16 mouse cellular contexts compared by ENCODE assay signal in genomic region chr19:5477004-5477667, GRCm38 (mm10). TPM values are rescaled to one million over a fixed set of nuclear protein-coding genes. Genes with fewer than 3 reads are reported as not detected.
A peak's percentile ranks its signal among the peaks of the same experiment; 100 is the strongest.
DNase-seq lines count a peak whose midpoint lies in the region; ATAC-seq lines count a peak whose summit lies in the region.
"Had no signal": no experiment of that assay in that cellular context is flagged by ENCODE, and none has a peak within 500 bp of the region (broad histone marks: within the 10 kb centered on the region; RNA-seq: fewer than 3 reads in every experiment).

No protein-coding gene starts in this region.

- intact Hi-C loops in left cerebral cortex, postnatal 14 days (cut with DNase I) = no loop called here
- intact Hi-C loops in left cerebral cortex, postnatal 4 days (cut with DNase I) = no loop called here

- peak; percentile 69 for DNase-seq in adrenal gland, adult 2 months
- DNase-seq in adrenal gland, postnatal 25 days = no peak
- DNase-seq in frontal cortex, postnatal 25 days (ENCODE audit: low spot score in 2 of 2) = no peak
- DNase-seq in left cerebral cortex, postnatal 14 days (ENCODE audit: low spot score in 2 of 2) = peak; percentile 47 to 64
- no peak for DNase-seq in left cerebral cortex, postnatal 4 days
- peak; percentile 48 for DNase-seq in NIH3T3 (ENCODE audit: low read depth)
- DNase-seq in urinary bladder, postnatal 14 days (ENCODE audit: low spot score) = no peak
- DNase-seq: forebrain, postnatal 0 days; gastrocnemius, postnatal 25 days; kidney, adult 11 months; kidney, postnatal 25 days; layer of hippocampus, adult 9-11 months; right cerebral cortex, postnatal 25 days had no signal

- 0 out of 2 replicates have a peak, but pooled peaks have one; percentile 33 for ATAC-seq in frontal cortex, adult (ENCODE audit: low TSS enrichment)
- ATAC-seq: forebrain, postnatal 0 days; liver, embryonic 12.5 days; midbrain, embryonic 15.5 days had no signal

RNA-seq across cellular contexts. Expression of gene Efemp2, which starts 3.4 kb away (rescaled TPM):
- total RNA-seq in adrenal gland, adult 2 months (2021) = 100 to 1,000 TPM in 1 of 2 experiments, 10 to 100 TPM in 1; 49.7 to 107 TPM
- 112 and 116 TPM in 2 replicates for polyA plus RNA-seq in adrenal gland, adult 2 months (2012; rRNA removed)
- total RNA-seq in adrenal gland, postnatal 25 days (2021) = 55.5 and 56.3 TPM in 2 replicates
- total RNA-seq in left cerebral cortex, postnatal 14 days (2021) = 10 to 100 TPM; 14.5 to 15.9 TPM
- total RNA-seq in left cerebral cortex, postnatal 4 days (2021) = 10 to 100 TPM; 23.7 to 25.4 TPM

RNA-seq across cellular contexts. Expression of gene Ctsw, which starts 8.8 kb away (rescaled TPM):
- under 1 TPM; 0.75 to 0.79 TPM for total RNA-seq in adrenal gland, adult 2 months (2021)
- polyA plus RNA-seq in adrenal gland, adult 2 months (2012; rRNA removed) = 0.71 and 1.1 TPM in 2 replicates
- not detected in 2 replicates for total RNA-seq in adrenal gland, postnatal 25 days (2021)
- 1 to 10 TPM; 2.2 to 2.7 TPM for total RNA-seq in left cerebral cortex, postnatal 14 days (2021)
- total RNA-seq in left cerebral cortex, postnatal 4 days (2021) = 1 to 10 TPM; 1.3 to 2.1 TPM
- total RNA-seq: gastrocnemius, postnatal 25 days had no signal

RNA-seq across cellular contexts. Expression of gene Mus81, which starts 11.1 kb away (rescaled TPM):
- total RNA-seq in adrenal gland, adult 2 months (2021) = 10 to 100 TPM; 23.2 to 24.9 TPM
- 39.5 and 45.7 TPM in 2 replicates for polyA plus RNA-seq in adrenal gland, adult 2 months (2012; rRNA removed)
- total RNA-seq in adrenal gland, postnatal 25 days (2021) = 31.1 and 35.0 TPM in 2 replicates
- total RNA-seq in left cerebral cortex, postnatal 14 days (2021) = 10 to 100 TPM; 33.7 to 37.0 TPM
- 10 to 100 TPM; 40.2 to 43.7 TPM for total RNA-seq in left cerebral cortex, postnatal 4 days (2021)

RNA-seq across cellular contexts. Expression of gene Cfl1, which starts 13.1 kb away (rescaled TPM):
- 100 to 1,000 TPM; 732 to 783 TPM for total RNA-seq in adrenal gland, adult 2 months (2021)
- 308 and 311 TPM in 2 replicates for polyA plus RNA-seq in adrenal gland, adult 2 months (2012; rRNA removed)
- total RNA-seq in adrenal gland, postnatal 25 days (2021) = 625 and 632 TPM in 2 replicates
- 1,000 to 10,000 TPM; 1,767 to 1,844 TPM for total RNA-seq in left cerebral cortex, postnatal 14 days (2021)
- total RNA-seq in left cerebral cortex, postnatal 4 days (2021) = 1,000 to 10,000 TPM; 2,142 to 2,227 TPM

RNA-seq across cellular contexts. Expression of gene Fibp, which starts 16.7 kb away (rescaled TPM):
- 10 to 100 TPM; 85.1 to 94.8 TPM for total RNA-seq in adrenal gland, adult 2 months (2021)
- polyA plus RNA-seq in adrenal gland, adult 2 months (2012; rRNA removed) = 89.9 and 95.9 TPM in 2 replicates
- 53.7 and 100 TPM in 2 replicates for total RNA-seq in adrenal gland, postnatal 25 days (2021)
- 10 to 100 TPM; 82.9 to 86.6 TPM for total RNA-seq in left cerebral cortex, postnatal 14 days (2021)
- total RNA-seq in left cerebral cortex, postnatal 4 days (2021) = 100 to 1,000 TPM; 124 to 139 TPM

Comparison
In these comparisons a context has a peak if more than half of its experiments do, and no peak if none do; other contexts are left out.
1. DNase-seq: peak in adrenal gland, adult 2 months (single experiment), left cerebral cortex, postnatal 14 days (2 of 2) and NIH3T3 (single experiment); none in adrenal gland, postnatal 25 days (single experiment), frontal cortex, postnatal 25 days (0 of 2), left cerebral cortex, postnatal 4 days (single experiment) and urinary bladder, postnatal 14 days (single experiment).